Mouse (Mus musculus): ENCODE measurements at regions not wholly inside any gene's neighbourhood (a gene's known extent, or its start where the extent isn't known, plus 50 kb on each side); places are given as distances from the start of the nearest gene placed in this dataset.
"Not testable (repeated sequence)": the region's sequence is repeated elsewhere in the genome, so short reads cannot be mapped to it uniquely, and the experiment has no call there.

- ATAC-seq (ENCODE audit: poor library complexity, severe bottlenecking), result no peak
These were observed 164.8 kb upstream of the Npvf start for GRCm38 (mm10) chr6:50818891-50819541.

DNA sequence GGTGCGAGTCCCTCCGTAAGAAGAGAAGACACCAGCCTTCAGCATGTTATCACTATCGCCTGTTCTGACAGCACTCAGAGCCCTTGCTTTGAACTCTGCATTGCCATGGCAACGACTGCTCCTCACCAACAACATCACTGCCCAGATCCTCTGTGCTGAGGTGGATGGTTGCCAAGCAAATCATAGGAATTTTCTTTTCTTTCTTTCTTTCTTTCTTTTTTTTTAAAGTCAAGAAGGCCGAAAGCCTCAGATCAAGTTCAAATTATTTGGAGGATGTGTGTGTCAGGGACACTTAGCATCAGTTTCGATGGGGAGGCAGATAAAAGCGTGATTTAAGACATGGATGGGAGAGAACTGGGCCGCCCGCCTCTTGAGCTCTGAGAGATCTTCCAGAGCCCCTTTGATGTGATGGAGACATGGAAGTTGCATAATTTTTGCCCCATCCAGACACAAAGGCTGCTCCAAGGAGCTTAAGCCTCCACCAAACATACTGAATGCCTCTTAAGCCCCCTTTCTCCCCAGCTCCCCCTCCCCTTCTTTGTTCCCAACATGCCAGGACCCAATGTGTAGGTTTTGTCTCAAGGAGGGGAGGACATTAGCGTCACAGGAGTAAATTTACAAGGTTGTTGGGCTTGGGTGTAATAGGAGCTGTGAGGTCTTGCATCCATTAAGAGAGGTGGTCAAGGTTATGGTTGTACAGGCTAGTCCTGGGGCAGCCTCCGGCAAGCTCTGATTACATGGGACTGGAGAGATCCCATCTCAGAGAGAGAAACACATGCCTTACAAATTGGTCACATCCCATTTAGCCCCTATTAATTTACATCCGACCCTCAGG lies 167.4 kb upstream of the Npvf start:
- no peak for ATAC-seq (ENCODE audit: poor library complexity, severe bottlenecking)

DNA sequence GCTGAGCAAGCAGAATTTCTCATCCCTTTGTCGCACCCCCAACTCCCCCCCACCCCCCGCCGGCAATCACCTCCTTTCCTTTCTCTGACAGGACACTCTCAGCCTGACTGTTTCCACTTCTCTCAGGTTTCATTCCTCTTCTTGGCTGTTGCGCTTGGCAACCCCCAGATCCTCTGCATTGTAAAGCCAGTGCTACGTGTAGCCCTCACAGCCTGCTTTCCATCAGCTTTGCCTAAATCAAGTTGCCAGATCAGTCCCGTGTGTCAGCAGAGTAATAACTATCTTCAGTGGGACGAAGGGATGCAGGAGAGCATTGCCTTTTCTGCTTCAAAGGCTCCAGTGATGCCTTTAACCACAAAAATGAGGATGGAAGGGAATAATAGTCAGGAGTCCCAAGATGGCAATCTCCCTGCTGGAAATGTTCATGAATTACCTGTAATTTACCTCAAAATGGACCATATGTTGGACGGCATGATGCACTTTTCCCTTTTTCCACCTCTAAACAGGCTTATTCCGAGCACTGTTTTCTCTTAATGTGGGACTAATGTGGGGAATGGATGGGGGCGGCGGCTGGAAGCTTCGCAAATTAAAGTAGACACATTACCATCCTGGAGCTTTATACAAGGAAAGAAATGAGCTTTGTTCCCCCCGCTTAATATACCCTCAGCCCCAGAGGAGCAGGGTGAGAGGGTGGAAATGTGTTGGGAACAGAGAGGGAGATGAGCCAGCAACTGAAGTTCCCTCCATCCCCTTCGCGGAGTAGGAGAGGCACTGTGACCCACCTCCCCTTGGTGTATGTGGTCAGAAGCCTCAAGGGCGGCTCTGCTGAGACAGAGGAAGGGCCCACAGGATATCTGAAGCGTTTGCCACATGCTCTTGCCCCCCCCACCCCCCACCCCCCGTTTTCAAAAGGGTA lies 168.3 kb upstream of the Npvf start:
- ATAC-seq (ENCODE audit: poor library complexity, severe bottlenecking), result no peak

DNA sequence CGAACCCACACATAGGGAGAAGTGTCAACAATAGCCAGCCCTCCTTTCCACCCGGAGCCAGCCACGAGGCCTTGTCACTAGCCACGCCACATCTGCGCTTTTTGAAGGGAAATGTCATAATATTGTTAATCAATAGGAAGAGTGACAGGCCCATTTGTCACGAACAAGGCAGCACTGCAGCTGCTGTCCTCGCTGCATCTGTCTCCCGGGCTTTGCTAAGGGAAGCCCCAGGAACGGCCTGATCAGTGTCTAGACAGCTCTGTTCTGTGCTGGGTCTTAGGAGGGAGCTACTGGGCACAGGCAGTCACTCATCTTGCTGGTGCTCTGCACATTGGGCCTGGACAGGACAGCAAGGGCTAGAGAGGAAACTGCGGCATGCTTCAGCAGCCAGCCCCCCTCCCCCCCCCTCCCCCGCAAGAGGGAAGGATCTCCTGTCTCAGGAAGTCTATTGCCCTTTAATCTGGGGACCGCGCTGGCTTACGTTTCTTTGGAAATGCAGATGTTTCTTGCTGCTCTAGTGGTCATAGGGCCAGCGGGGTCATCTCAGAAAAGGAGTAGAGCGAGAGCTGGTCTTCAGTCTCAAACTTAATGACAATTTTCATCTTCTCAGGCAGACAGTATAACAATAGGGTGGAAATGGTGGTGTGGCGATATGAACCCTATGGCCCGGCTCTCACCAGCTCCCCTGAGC lies 169.1 kb upstream of the Npvf start:
- ATAC-seq (ENCODE audit: poor library complexity, severe bottlenecking), result no peak

- ATAC-seq (ENCODE audit: poor library complexity, severe bottlenecking), result no peak
These were observed 170.2 kb upstream of the Npvf start for GRCm38 (mm10) chr6:50824466-50824865.

- ATAC-seq (ENCODE audit: poor library complexity, severe bottlenecking), result no peak
These were observed 177.5 kb upstream of the Npvf start for GRCm38 (mm10) chr6:50831725-50832124.

- ATAC-seq (ENCODE audit: poor library complexity, severe bottlenecking), result no peak
These were observed 181.9 kb upstream of the Npvf start for GRCm38 (mm10) chr6:50835997-50836625.

GRCm38 (mm10) chr6:50840826-50841225 lies 186.6 kb upstream of the Npvf start:
- no peak for ATAC-seq (ENCODE audit: poor library complexity, severe bottlenecking)

DNA sequence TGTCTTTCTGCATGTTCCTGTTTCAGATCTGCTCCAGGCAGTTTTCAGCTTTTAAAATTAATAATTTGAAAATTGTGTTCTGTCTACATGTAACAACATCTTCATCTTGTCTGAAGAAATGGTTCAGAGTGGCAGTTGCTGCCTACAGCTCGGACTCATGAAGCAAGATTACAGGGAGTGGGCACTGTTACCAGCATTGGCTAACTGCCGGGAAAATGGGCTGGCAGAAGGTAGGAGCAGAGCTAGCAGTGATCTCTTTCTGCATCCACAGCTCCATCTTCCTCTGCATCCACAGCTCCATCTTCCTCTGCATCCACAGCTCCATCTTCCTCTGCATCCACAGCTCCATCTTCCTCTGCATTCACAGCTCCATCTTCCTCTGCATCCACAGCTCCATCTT lies 191.0 kb upstream of the Npvf start:
- not testable (repeated sequence) for ATAC-seq (ENCODE audit: poor library complexity, severe bottlenecking)

DNA sequence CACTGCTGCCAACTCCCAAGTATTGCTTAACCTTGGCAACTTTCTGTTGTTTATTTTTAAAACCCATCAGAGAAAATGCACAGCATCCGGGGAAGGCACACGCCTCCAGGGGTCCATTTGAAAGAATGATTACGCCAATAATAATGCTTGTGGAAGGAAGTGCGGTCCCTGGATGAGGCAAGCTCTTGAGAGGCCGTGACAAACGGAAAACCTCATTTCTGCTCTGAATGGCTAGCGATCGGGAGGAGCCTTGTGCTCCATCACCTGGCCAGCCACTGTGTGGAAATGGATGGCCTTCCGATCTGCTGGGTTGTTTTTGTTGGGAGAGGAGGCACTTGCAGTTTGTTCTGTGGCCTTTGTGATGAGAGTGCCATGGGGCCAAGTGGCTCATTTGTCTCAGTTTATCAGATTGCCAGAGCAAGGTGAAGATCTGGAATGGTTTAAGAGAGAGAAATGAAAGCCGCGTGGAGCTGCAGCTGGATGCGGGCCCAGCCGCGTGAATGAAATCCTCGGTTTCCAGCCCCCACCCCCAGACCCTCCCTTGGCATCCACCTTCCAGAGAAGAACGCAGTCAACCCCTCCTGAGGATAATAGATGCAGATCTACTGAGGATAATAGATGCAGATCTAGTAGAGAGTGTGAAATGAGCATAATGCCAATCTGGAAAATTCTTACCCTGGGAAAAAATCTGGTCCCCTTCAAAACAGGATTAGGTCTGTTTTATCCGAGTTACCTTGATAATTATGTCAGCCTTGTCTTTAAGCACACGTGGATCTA lies 192.7 kb upstream of the Npvf start:
- no peak for ATAC-seq (ENCODE audit: poor library complexity, severe bottlenecking)

GRCm38 (mm10) chr6:50847548-50847947 lies 193.3 kb upstream of the Npvf start:
- no peak for ATAC-seq (ENCODE audit: poor library complexity, severe bottlenecking)

DNA sequence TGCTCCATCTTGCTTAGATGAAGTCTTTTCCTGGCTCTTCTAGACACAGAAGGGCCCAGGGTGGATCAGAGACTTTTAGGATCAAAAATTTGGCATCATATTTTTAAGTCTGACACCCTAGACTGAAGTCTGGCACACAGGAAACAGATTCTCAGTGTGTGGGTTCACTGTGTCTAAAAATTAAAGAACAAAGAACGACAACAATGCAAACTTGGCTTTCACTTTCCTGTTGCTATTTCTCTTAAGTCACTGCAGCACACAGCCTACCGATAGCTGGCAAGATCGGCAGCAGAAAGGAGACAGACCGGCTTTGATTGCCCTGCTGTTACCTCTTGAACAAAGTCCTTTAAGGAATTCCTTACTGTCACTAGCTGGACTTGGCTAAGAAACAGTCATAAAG lies 204.9 kb upstream of the Npvf start:
- no peak for ATAC-seq (ENCODE audit: poor library complexity, severe bottlenecking)

DNA sequence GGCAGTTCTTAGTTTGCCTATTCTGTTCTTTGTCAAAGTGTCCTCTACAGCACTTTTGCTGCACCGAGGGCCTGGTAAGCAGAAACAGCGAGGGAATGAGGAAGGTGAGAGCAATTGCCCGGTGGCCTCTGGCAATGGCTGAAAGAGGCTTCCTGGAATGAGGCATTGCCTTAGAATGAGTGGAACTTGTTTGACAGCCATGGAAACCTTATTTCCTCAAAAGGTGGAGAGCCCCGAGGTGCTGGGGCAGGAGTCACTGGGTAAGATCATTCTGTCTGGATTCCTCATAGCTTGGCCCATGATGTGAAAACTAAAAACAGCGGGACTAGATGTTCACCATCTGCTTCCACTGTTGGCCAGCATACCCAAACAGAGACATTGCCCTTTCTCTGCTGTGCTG lies 223.8 kb upstream of the Npvf start:
- no peak for ATAC-seq (ENCODE audit: poor library complexity, severe bottlenecking)

DNA sequence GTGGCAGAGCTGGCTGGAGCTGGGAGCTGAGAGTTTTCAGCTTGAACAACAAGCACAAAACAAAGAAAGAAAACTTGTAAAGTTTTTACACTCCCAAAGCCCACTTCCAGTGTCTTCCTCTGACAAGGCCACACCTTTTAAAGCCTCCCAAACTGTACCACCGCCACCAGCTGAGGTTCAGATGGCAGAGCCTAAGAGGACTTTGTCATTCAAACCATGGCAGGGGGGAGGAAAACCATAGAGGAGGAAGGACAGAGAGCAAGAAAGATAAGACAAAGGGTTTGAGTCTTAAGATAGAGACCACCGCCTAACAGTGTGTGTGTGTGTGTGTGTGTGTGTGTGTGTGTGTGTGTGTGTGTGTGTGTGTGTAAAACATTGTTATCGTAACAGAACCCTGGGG lies 228.1 kb upstream of the Npvf start:
- no peak for ATAC-seq (ENCODE audit: poor library complexity, severe bottlenecking)

DNA sequence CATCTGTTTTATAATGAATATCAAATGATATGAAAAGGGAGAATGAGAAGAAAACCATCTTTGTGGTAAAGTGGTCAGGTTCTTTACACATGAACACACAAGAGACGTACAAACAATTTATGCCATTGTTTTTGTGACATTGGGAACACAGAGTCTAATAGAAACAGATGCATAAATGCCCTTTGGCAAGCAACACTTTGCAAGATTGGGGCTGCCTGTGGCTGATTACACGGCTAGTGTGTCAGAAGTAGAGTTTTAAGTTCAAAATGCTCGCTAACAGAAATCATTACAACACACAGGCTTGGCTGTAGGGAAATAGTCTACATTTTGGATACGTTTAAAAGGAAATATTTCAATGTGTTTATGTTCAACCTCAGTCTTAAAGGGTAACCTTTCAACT lies 228.5 kb upstream of the Npvf start:
- ATAC-seq (ENCODE audit: poor library complexity, severe bottlenecking), result no peak

GRCm38 (mm10) chr6:50885031-50885430 lies 230.8 kb upstream of the Npvf start:
- no peak for ATAC-seq (ENCODE audit: poor library complexity, severe bottlenecking)

DNA sequence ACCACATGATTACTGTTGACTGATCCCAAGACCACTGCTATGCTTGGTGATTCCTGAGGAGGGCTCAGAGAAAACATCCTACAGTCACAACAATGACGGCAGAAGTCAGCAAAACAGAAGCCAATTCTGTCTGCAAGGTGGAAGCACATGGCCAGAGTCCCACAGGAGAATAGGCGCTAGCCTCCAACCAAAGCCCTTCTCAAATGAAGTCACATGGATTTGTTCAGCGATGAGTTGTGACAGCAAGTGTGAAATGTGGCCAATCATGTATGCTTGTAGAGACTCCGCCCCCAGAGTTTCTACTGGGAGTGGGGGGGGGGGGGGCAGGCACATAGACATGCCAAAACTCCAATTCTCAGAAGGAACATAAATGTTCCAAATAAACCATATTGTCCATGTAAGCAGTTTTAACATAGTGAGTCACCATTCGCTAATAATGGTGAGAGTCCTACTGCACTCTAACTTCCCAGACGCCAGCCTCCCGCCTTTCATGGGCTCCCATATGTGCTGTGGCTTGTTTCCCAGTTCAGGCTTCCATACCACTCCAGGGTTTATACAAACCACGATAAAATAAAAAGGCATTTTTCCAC lies 231.6 kb upstream of the Npvf start:
- ATAC-seq (ENCODE audit: poor library complexity, severe bottlenecking), result no peak

DNA sequence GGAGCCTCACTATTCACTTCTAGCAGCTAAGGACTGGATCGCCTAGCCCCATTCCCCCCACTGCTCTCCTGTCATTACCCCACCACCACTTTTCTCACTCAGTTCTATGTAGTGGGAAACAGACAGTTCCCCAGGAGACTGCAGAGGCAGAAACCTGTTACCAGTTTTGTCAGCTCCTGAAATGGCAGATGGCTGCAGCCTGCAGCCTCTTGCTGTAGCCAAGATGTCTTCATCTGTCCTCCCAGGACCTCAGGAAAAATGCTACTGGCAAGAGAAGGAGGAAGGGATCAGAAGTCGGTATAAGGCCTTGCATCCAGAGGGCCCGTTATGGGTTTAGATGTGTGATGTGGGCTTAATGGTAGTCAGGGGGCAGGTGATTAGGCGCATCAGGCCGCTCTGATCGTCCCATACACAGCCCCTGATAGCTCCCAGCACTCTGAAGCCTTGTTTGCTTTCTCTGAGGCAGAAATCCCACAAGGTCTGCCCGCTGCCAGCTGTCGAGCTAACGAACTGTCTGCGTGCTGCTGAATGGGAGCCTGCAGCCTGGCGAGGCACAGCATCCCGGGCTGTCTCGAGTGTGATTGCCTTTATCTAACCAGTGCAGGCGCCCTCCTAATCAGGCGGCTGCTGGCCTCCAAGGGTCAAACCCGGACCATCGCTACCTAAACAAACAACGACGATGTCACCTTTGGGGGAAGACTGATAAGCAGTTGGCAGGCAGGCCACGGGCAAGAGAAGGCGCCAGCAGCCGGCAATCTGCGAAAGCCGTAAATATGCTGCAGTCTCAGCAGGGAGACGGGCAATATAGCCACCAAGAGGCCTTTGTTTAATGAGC lies 236.3 kb upstream of the Npvf start:
- no peak for ATAC-seq (ENCODE audit: poor library complexity, severe bottlenecking)

DNA sequence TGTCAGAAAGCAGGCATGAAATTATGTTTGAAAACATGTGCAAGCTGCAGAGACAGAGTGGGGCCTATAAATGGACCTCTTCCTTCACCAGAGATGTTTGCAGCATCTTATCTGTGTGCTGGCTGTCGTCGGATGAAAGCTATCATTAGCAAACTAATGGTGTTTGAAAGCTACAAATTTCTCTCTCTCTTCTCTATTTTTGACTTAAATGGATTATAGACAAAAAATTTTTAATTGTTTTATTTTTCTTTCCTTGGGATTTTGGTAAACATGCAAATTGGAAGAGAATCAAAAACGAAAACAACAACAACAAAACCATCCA lies 236.9 kb upstream of the Npvf start:
- no peak for ATAC-seq (ENCODE audit: poor library complexity, severe bottlenecking)
